Mouse (Mus musculus) thymus, postnatal 36 days (tissue): ENCODE data around the gene Aatf.

Experiments used
- DNase-seq, 2 experiments: peaks; one replicate each; pipeline ENCODE4 v3.0.0; 2022; ENCODE audit warnings: mixed read lengths in 2 of 2

The Aatf gene

DNA sequence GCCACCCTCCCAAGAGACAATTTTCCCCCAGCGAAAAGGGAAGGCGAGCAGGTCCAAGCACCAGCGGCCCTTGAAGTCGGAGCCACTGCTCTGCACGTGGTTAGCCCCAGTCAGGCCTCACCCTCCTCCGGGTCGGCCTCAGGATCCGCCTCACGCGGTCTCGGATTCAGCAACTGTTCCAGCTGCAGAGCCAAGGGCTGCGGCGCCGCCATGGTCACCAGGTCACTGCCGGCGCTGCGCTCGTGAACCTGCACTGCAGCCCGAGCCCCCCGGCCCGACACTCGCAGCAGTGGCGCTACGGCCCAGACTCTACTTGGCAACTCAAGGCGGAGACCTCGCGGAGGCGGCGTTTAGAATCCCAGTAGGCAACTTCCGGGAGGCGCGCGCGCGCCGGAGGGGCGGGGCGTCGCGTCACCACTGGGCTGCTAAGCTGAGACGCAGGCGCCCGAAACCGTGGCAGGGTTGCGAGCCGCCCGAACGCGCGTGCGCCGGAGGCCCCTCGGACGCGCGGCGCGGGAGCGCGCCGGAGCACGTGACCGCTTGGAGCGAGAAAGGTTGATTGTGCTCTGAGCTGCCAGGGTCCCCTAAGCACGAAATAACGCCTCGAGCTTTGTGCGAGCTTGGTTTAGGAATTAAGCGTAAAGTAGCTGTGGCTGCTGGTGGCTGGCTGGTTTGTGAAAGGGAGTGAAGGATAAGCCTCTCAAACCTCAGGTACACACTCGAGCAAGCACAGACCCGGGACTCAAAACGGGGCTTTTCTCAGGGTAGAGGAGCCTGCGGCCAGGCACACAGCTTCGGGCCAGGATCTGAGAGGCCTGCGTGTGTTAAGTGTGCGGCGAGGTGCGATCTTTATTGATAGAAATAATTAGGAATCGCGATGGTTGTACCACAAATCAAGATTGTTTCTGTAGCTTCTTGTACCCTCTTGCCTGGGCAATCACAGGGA is at the start of gene Aatf:
TSS of gene Aatf (minus strand) at position 352 of the 946 bp plus-strand sequence.
- peak; percentile 97 for DNase-seq

DNA sequence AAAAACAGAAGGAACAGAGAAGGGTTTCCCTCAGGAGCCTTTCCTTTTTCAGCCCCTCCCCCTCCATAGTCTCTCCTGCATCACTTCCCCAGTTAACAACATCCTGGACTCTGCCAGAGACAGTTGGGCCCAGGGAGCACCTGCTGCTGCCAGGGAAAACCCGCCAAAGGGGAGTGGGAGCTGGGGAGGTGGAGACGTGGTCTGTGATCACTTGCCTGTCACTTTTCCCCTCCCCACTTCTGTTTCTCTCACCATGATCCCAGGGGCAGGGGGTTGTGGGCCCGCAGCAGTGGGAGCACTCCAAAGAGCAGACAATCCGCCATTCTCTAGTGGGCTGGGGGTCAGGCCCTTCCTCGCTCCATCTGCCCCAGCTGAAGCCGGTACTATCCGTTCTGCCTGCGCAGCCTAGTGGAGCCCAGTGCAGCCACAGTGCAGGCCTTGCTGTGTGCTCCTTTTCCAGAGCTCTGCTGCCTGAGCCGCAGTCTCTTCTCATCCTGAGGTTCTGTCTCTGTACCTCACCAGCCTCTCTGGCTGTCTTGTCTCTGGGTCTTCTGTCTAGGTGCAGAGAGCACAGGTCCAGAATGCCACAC is 49.5 kb upstream of the Aatf start:
- DNase-seq = no peak

DNA sequence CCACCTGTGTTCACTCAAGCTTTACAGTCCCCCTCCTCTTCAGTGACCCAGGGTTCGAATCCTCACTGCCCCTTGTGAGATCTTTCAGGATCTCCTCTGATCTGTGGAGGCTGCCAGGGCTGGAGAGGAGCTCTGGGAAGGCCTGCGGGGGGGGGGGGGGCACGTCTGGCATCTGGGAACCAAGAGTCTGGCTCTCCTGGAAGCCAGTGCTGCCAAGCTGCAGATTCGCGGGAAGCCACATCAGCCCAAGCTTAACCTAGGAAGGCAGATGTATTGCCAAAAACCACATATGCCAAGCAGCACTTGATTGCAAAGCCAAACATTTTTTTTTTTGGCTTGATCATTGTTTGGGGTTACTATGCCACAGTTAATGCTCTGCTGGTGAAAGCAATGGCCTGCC is 48.2 kb upstream of the Aatf start:
- DNase-seq = no peak

DNA sequence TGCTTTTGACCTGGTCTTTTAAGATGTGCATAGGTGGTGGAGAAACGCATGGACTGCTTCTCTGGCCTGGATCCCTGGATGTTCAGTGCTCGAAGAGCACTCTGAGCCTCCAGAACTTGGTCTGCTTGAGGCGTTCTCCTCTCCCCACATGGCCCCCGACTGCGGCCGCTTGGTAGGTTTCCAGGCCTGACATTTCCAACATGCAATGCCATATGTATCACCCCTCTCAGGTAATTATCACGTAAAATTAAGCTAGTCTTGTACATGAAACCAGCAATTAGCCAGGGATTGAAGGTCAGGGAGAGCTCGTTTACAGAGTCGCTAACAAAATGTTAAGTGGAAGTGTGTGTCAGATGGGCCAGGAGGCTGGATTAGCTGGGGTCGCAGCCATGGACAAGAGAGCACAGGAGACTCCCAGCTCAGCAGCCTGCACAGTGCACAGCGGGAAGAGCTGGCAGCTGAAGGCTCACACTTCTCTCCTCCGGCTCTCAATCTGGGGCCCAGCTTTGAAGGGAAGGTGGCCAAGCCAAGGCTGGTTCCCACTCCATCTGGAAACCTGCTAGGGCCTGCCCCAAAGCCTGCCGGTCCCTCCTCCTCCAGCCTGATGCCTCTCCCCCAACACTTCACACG is 40.6 kb upstream of the Aatf start:
- DNase-seq = no peak

DNA sequence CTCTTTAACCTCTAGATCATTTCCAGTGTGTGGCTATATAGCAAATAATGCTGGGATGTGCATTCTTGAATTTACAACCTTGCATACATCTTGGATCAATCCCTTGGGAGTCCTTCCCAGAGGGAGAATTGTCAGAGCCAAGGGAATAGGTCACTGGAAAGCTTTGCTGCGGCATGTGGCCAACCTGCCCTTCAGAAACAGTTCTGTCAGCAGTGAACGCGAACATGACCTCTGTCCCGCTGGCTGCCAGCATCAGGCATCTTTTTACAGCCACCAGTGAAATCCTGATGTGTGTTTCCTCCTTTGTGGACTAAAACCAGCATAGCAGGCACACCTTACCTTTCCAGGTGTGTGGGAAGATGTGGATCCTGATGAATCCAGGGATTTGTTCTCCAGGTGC is 38.0 kb upstream of the Aatf start:
- no peak for DNase-seq

DNA sequence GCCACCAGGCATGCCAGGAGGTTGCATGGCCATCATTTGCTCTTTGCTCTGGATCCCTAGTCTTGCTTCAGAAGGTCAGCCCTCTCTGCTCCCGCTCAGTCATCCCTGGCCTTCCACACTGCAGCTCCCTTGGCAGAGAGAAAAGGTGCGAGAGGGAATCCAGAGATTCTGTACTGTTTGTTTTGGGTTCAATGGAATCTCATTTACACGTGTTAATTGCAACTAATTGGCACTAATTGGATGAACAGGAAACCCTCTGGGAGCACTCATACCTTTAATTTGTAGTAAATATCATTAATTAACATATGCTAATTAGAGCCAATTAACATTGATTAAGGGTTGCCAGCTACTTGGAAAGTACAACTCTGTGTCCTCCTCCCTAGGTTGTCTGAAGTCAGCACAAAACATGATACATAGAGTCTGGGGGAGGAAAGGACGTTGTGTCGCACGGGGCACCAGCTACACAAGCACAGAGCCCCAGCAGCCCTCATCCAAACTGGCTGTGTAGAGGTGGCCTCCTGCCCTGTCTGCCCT is 36.0 kb upstream of the Aatf start:
- DNase-seq = no peak

DNA sequence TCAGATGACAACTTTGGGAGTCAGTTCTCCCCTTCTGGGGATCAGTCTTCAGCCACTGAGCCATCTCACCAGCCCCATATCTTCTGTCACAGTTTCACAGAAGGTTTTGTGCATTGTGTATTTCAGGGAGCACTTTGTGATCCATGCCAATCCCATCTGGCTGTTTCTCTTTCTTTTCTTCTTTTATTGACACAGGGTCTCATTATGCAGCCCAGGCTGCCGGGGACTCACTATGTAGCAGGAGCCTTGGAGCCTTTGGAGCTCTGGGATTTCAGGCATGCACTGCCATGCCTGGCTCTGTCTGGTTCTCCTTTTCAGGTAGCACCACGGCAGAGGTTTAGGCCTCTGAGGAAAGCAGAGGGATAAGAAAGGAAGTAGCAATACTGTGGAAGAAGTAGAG is 35.0 kb upstream of the Aatf start:
- no peak for DNase-seq

DNA sequence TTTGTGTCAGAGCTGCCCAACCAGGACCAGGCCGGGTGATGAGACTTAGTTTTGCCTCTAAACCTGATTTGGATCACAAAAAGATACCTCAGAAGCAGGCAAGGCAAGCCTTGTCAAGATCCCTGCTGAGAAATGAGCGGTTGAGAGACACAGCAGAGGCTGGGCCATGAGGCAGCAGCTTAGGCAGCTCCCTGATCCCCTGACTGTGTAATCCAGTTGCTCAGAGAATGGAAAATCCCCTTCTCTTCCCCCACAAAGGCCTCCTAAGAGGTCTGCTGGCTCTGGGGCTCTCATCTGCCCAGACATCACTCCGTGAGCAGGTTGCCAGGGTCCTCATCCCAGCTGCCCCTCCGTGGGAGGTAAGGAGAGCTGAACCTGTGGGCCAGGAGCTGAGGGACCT is 26.7 kb upstream of the Aatf start:
- no peak for DNase-seq

DNA sequence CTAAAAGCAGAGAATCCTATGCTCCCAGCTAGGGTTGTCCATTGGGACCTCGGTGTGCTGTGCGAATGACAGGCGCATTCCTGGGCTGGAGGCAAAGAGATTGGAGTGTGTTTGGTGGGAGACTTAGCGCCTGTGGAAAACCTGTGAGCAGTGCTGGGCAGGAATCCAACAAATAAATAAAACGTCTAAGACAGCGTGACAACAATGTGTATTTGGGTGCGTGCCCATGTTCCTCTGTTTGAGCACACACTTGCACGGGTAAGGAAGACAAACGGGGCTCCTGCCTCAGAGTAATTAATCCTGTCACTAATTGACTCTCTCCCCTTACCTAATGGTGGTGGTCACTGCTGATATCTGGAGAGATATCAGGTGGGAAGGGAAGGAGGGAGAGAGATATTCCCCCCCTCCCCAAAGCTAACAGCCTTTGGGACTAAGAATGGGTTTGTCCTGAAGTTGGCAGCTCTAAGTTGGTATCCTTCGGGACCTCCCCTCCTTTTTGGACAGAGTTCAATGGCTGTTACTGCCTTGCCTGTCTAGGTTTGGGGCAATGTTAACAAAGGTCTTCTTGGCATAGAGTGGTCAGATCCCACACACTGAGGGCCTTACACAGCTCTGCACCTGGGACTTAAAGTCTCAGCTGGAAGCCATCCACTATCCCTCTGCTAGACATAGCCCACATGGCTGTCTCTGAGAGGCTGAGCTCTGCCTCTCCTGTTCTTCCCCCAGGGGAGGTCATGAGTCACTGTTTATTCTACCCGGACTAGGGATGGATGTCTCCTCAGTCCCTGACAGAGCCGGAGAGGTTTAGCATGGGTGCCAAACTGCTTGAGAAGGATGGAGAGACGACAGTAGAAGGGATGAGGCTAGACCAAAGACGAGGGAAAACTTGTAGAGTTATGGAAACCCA is 16.7 kb upstream of the Aatf start:
- no peak for DNase-seq

DNA sequence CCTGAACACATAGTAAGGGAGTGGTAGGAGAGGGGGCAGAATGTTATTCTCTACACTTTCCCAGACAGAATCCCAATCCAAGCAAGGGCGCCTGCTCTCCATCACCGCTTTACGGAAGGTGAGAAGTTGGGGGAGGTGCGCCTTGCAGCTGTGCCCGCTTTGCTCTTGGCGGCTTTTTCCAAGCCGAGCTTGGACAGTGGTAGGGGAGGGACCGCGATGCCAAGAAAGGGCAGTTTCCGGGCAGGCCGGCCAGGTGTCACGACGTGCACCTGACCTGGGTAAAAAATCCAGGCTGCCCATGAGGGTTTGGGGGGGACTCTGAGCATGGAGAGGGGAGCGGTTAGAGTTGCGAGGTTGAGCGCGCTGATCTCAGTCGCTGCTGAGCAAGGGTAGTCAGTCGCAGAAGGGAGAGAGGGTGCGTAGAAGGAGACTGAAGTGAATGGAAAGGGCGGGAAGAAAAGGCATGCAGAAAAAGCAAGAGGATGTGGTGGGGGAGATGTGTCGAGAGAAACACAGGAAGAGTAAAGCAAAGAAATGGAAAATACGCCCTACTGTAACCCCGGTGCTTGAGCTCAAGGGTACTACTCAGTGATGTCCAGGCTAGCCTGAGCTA is 15.9 kb upstream of the Aatf start:
- DNase-seq = no peak

DNA sequence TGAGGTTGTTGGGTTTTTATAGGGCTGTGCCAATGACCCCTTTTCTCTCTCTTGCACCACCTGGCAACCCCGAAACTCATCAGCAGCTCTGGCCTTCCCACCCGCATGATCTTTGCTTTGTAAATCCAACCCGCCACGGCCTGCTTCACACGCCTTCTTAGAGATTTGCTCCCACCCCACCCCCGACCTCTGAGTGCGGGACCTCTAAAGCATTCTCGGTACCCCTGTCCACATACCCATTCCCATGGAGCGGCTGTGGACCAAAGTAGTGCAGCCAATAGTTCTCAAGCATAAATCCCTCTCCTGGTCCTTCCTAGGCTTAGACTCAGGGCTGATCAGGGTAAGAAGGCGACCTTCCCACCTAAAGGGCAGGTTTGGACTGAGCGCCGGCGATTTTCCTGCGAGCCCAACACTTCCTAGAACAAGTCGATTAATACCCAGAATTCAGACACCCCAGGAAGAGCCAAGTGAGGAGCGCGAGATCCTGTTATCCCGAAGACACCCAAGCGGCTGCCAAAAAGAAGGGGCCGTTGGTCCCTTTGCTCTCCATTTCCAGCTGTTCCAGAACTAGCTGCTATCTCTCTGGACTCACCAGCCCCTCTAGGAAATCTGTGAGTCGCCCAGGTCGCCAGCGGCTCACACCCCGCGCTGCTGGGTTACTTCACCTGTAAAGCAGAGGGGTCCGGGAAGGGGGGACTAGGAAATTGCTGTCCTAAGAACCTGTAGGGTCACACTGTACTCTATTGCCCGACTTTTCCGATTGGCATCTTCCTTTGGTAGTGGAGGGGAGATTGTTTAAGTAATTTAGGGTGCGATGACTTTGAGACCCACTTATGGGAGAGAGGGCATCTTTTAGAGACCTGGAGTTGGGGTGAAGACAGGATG is 13.9 kb upstream of the Aatf start:
- no peak for DNase-seq

DNA sequence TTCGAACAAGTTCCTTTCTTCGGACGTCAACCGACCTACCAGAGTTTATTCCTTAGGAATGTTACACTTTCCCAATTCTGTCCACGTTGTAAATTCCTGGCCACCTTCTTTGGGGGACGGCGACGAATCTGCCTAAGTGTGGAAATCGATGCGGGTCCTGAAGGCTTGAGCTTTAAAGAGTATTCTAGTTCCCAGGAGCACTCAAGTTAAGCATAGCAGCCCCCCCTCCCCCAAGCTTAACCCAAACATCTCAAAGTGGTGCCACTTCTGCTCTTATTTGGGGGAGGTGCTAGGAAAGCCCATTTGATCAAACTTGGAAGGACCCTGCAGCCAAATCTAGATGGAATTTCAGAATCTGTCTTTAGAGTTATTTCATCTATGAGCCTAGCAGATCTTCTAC is 13.1 kb upstream of the Aatf start:
- DNase-seq = no peak

DNA sequence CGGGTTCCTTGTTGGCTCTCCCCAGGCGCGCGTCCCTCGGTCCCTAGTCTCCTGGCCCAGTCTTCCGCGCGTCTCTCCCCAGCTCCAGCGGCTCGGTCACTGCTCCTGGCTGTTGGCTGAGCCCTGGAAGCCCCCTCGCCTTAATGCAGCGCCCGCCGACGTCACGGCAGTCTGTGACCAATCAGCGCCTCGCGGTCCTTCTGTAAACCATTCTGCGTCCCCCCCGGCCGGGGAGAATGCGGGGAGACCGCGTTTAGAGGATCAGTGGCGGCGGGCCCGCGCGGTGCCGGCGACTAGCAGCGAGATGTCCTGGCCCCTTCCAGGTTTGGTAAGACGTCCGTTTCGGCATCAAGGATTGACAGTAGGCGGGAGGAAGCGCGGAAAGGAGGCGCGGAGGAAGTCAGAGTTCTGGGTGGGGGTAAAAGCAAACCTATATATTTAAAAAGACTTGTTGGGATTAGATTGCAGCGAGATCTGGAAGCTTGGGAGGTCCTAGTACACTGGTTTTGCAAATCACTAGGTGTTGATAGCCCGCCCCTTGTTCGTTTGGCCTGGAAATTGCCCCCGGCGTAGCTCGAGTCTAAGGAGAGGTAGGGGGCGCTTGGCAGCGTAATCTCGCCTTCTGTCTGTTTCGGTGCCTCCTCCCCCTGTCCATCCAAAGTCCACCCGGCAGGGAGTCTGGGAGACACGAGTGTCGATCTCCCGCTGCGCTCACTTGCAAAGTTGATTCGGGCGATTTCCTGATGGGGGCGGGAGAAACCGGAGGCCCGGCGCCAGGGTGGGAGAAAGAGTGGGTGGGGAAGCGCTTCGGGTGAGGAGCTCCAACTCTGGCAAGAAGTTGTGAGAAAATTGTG is 12.3 kb upstream of the Aatf start, which contains the start of gene Lhx1:
TSS of gene Lhx1 (minus strand) at position 115 of the 854 bp plus-strand sequence.
- peak; percentile 26 to 32 for DNase-seq

DNA sequence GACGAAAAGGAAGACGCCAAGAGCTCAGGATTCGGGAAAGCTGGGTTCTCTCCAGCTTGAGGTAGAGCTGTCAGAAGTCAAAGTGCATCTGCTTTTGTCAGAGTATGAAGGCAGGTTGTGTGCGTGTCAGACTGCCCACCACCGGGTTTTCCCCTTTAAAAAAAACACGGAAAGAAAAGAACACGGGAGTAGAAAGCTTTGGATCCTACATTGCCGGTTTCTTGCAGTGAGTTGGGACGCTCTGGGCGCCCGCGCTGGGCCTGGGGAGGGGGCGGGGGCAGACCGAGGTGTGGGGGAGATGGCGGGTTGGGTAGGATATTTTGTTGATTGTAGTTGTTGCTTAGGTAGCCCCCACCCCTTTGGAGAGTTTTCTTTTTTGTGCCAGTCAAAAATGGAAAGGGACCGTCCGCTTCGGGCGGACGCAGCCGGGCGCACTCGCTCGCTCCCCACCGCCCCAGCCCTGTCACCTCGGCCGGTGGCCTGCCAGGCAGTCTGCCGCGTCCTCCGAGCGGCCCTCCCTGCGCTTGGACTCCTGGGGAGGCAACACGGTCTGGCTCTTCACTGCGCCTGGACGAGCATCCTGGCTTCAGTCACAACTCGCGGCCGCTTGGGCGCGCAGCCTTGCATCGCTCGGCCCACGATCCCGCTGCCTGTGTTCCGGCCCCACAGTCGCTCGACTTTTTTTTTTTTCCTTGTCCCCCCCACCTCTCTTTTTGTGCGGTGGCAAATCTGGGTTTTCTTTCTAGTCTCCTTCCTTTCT is 11.4 kb upstream of the Aatf start:
- no peak for DNase-seq

DNA sequence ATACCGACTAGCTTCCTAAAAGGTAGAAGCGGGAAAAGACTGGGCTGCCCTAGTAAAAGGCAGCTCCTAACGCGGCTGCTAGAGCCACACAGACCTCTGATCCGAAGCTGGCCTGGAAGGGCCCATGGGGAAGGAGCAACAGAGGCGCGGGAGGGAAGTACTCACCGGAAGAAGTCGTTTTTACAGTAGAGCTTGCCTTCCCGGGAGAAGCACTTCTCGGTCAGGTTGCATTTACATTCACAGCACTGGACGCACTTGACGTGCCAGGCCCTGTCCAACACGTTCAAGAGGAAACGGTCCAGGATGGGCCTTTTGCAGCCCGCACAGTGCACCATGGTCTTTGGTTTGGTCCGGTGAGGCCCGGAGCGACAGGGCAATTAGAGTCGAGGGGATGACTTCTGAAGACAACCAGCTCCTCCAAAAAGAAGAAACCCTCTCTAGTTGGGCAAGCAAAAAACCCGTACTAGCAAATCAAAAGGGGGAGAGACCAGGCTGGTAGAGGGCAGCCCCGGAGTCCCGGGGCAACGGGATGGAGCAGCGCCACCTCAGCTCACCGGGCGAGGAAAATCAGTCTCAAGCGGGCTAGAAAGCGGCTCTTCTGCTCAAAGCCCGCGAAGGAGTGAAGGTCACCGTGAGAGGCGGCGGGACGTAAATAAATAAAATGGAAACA is 10.7 kb upstream of the Aatf start:
- no peak for DNase-seq

DNA sequence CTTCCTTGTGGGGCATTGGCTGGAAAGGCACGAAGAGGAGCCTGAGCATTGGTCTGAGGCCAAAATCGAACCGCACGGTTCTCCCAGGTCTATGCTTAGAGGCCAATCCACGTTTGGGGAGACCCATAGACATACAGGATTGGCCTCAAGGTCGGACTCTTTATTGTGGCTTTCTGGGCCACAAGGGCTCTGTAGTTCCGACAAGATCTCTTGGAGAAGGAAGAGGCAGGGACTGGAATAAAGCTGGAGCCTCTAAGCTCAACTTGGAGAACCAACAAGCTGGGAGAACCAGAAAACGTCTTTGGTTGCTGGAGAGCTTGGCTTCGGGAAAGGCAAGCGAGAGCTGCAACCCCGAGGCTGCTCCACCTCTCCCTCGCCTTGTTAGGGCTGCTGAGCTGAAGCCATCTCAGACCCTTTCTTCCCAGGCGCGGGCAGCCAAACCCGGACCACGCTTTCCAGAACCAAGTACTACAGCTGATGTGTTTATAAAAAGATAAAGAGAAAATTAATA is 10.1 kb upstream of the Aatf start:
- no peak for DNase-seq

DNA sequence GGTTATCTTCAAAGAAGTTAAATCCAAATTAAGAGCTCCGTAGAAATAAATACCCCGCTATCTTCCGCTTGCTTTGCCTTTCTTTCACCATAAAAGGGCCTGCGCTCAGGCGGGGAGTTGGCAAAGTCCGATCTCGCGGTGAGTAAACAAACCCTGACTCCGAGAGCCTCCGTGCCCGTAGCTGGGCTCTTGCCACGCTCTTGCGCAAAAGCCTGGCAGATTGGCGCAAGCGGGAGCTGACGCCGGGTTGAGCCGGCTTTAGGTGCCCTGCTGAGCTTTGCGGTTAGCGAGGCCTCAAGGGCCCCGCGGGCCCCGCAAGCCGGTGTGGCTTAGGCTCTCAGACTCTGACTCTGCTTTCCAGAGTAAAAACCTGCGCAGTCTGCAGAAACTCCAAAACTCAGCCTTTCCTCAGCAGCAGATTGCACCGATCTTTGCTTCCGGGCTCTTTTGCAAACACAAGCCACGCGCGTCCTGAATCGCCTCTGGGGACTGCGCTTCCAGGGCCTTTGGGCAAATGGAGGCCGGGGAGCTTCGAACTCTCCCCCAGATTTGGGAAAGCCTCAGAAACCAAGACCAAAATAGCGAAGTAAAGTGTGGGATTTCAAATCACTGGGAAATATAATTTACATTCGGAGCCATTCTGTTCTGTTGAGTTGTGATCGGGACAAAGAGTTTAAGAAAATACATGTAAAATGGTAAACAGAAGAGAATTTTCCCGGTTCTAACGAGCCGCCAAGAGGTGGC is 9.4 kb upstream of the Aatf start:
- no peak for DNase-seq
